Mouse (Mus musculus) stomach, postnatal 0 days (tissue): ENCODE data around the gene Skp1a.

Experiments used
- CTCF ChIP-seq: IDR thresholded peaks from 2 replicates; pipeline ENCODE4 v1.5.1; 2016; ENCODE audit warnings: antibody characterized with exemption, low read depth, mild to moderate bottlenecking, moderate library complexity
- EP300 ChIP-seq: optimal IDR thresholded peaks from 2 replicates; pipeline ENCODE3; 2016; ENCODE audit warnings: antibody characterized with exemption

DNA sequence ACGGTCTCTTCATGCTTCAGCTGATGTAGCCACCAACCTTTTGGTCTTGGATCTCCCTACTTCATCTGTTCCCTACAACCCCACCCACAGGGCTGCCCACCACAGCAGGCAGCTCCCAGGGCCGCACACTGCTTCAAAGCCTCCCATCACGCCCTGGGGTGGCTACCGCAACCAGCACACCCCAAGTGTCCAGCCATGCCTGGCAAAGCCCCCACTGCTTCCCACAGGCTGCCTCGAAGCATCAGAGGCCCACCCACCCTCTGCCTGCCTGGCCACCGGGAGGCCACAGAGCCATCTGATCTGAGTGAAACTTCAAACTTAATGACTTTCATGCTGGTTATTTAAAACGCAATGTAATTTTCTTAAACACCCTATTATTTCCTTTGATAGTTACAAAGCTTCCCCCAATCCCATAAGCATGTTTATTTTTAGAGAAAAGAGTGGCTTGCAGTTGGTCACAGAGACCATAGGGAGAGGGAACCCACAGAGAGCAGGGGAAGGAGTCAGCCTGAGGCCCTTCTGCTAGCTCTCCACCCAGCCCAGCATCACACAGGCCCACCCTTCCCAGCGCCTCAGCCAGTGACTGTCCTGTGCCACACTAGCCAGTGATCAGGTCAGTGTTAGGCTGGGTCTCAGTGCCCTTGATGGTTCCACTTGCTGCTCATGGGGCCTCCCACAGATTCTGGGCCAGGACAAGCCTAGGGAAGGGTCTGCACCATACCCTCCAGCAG lies 40.1 kb downstream of the Skp1a start:
- no peak for TF ChIP-seq CTCF
- TF ChIP-seq EP300: no peak
